Mouse (Mus musculus) adrenal gland (tissue): ENCODE results near the gene Foxl1.
"Not testable (repeated sequence)": the region's sequence is repeated elsewhere in the genome, so short reads cannot be mapped to it uniquely, and the experiment has no call there.

Source experiments
- intact Hi-C: fragments of 180-260 bp; cut with DNase I; formaldehyde crosslinking; loops from one replicate; pipeline ENCODE4 v1.15.1; 2025

Foxl1 gene

GRCm38 (mm10) chr8:121122368-121122767, 5.4 kb upstream of the Foxl1 start:
- intact Hi-C loops, result loop anchor here (10.0 kb wide), 1 partner anchor 112 kb away; no protein-coding TSS in a partner anchor

DNA sequence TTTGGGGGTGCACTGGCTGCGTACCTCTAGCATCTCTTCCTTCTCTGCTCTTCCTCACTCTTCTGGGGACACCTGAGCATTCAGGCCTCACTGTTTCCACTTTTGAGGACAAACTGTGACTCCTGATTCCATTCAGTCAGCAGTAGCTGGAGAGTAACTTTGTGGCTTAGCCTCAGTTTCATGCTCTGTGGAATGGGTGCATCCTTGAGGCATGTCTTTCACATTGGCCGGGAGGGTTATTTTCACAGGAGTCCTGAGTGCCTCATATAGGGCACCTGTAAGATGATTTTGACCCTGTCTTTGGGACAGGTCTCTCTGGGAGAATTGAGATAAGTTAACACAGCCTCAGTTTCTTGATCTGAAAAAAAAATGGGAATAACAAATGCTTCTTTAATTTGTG, 4.6 kb upstream of the Foxl1 start:
- intact Hi-C loops, result loop anchor here (10.0 kb wide), 1 partner anchor 112 kb away; no protein-coding TSS in a partner anchor

GRCm38 (mm10) chr8:121124547-121125239, 3.0 kb upstream of the Foxl1 start:
- intact Hi-C loops, result loop anchor here (10.0 kb wide), 1 partner anchor 110 kb away; no protein-coding TSS in a partner anchor

DNA sequence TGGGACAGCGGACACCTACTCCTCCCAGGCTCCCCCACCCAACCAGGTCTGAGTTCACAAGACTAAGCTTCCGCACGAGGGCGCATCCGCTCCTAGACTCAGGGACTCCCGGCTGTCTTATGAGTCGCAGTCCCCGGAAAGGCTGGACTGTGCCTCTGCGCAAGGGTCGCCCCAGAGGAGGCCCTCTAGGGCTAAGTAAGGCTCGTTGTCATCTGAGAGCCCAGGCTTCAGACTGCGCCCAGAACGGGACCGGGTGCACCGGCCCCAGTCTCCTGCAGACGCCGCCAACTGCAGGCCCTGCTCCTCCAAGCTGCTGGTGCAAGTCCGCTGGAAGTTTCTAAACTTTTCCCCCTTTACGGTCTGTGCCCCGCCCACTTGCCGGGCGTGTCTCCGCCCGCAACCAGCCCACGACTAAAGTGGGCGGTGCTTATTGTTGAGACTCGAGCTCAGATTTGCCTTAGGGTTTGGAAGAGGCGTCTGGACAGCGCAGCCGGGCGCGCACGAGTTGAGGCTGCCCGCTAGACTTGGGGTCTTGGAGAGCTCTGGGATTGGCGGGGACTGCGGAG, 2.3 kb upstream of the Foxl1 start:
- intact Hi-C loops, result loop anchor here (10.0 kb wide), 1 partner anchor 109 kb away; no protein-coding TSS in a partner anchor

- intact Hi-C loops, result loop anchor here (10.0 kb wide), 1 partner anchor 109 kb away; no protein-coding TSS in a partner anchor
Measured at GRCm38 (mm10) chr8:121126191-121126590, 1.5 kb upstream of the Foxl1 start.

GRCm38 (mm10) chr8:121126694-121127093, 1.0 kb upstream of the Foxl1 start:
- intact Hi-C loops, result loop anchor here (10.0 kb wide), 1 partner anchor 108 kb away; no protein-coding TSS in a partner anchor

- intact Hi-C loops, result loop anchor here (10.0 kb wide), 1 partner anchor 108 kb away; no protein-coding TSS in a partner anchor
Measured at GRCm38 (mm10) chr8:121127291-121127701, 444 bp upstream of the Foxl1 start.

- intact Hi-C loops, result loop anchor here (10.0 kb wide), 1 partner anchor 106 kb away; no protein-coding TSS in a partner anchor
Measured at GRCm38 (mm10) chr8:121128531-121129264, 958 bp downstream of the Foxl1 start.

- intact Hi-C loops, result loop anchor here (10.0 kb wide), 1 partner anchor 105 kb away; no protein-coding TSS in a partner anchor
Measured at GRCm38 (mm10) chr8:121129265-121129940, 1.7 kb downstream of the Foxl1 start.

- intact Hi-C loops, result no loop called here
Measured at GRCm38 (mm10) chr8:121130522-121130921, 2.8 kb downstream of the Foxl1 start.

DNA sequence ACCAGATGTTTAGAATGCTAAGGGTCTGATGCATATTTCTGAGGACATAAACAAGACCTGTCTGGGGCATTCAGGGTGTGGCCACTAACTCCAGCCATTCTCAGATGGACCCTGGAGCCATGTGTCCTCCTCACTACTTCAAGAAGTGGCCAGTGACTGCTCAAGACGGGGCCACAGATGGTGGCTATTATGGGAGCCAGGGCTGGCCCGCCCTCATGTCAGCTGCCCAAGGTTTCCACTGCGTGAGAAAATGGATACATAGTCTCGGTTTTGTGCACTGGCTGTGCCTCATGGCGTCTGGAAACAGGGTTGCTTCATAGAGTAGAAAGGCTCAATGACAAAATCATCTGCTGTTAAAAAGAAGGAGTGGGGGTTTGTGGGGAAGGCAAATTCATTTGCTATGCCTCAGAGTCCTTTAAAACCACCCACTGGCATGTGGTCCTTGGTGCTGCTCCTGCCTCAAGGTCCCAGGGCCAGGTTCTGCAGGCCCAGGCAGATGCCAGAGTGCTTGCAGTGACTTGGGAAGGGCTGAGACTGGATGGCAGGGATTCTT, 5.3 kb downstream of the Foxl1 start:
- intact Hi-C loops, result no loop called here

GRCm38 (mm10) chr8:121134102-121134501, 6.4 kb downstream of the Foxl1 start:
- intact Hi-C loops, result no loop called here

- intact Hi-C loops, result no loop called here
Measured at GRCm38 (mm10) chr8:121134512-121134911, 6.8 kb downstream of the Foxl1 start.

DNA sequence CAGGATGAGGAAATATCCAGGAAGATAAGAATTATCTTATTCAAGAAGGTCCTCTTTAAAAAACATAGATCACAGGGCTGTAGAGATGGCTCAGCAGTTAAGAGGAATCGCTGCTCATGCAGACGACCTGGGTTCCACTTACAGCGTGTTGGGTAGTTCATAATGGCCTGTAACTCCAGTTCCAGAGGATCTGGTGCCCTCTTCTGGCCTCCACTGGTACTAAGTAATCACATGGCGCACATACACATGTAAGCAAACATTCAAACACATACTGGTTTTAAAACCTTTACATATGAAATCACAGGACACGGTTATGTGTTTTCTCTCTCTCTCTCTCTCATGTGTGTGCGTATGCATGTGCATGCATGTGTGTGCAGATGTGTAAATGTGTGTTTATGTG, 9.1 kb downstream of the Foxl1 start:
- intact Hi-C loops, result no loop called here

DNA sequence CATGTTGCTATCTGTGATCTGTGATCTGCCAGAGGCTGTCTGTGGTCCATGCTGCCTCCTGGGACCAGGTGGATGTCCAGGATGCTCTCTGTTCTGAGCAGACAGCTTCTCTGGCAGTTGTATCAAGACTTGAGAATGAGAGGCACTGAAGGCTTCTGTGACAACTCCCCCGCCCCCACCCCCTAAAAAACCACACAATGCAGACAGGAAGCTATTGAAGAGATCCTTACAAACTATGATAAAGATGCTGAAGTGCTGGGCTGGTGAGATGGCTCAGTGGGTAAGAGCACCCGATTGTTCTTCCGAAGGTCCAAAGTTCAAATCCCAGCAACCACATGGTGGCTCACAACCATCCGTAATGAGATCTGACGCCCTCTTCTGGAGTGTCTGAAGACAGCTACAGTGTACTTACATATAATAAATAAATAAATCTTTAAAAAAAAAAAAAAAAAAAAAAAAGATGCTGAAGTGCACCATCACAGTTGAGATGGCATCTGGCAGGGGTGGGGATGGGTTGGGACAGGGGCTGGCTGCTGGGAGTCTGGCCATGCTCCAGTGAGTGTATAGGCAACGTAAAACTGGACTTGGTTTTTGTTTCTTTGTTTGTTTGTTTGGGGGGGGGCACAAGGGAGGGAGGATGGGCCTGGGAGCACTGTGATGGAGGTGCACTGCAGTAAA, 17.9 kb downstream of the Foxl1 start:
- intact Hi-C loops, result not testable (repeated sequence)

GRCm38 (mm10) chr8:121148573-121149083, 20.9 kb downstream of the Foxl1 start:
- intact Hi-C loops, result no loop called here

DNA sequence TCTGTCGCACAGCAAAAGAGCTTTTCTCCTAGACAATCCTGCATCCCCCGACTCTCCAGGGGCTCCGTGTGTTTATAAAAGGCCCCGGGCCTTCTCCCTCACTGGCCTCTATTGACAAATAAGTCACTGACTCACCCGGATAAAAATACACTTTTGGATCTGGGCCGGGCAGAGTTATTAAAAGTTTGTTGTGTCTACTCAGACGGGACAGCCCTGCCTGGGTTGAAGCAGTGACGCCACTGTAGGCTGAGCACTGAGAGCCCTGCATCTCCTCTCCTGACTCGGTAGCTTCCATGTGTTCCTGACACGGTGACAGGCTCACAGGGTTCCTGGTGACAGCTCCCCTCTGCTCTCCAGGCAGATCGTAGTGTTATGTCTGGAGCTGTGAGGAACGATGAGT, 24.7 kb downstream of the Foxl1 start:
- intact Hi-C loops, result no loop called here

- intact Hi-C loops, result no loop called here
Measured at GRCm38 (mm10) chr8:121156990-121157491, 29.3 kb downstream of the Foxl1 start.

DNA sequence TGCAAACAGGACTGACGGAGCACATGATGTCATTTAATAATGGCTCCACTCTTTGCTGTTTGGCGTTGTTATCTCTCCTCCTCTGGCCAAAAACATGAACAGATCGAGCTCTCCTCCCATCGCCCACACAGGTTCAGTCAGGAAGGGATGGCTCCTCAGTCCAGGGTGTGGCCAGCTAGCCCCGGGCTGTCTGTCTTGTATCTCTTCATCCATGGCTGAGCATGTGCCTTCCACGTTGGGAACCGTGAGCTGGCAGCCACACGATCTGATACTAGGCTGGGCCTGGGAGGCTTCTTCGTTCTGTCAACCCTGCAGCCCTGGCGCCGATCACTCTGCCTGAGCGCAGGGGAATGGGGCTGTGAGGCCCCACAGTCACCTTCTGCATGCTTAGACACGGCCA, 31.1 kb downstream of the Foxl1 start:
- intact Hi-C loops, result no loop called here

DNA sequence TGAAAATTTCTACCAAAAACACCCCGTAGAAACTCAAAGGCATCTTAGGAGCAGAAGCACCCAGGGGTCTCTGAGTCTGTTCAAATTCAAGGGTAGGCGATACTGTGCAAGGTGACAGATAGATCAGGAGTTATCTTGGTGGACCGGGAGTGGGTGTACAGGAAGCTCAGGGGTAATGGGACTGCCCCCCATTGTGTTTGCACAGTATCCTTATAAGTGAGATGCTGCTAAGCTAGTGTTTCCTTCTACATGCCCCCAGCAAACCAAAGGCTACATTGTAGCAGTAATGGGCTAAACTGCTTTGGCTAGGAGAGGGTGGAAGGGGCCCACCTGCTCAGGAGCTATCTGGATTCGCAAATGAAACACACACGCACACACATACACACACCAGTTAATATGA, 33.7 kb downstream of the Foxl1 start:
- intact Hi-C loops, result no loop called here
